Mouse (Mus musculus) T-cell, adult 2 months (primary cell): ENCODE results near the gene Tmem231.
A peak's percentile ranks its signal among the peaks of the same experiment; 100 is the strongest.

Source experiments
- DNase-seq: peaks from one replicate; pipeline ENCODE4 v3.0.0; 2022; ENCODE audit warnings: low spot score

The Tmem231 gene

GRCm38 (mm10) chr8:111933348-111934076 is at the start of gene Tmem231:
TSS of gene Tmem231 (minus strand) at chr8:111933881.
- DNase-seq: peak; percentile 88

GRCm38 (mm10) chr8:111982116-111982515 is 48.4 kb upstream of the Tmem231 start:
- DNase-seq: no peak

- no peak for DNase-seq
Measured at GRCm38 (mm10) chr8:111978147-111978546, 44.5 kb upstream of the Tmem231 start.

- peak; percentile 33 for DNase-seq
Measured at GRCm38 (mm10) chr8:111976326-111976725, 42.6 kb upstream of the Tmem231 start.

- no peak for DNase-seq
Measured at GRCm38 (mm10) chr8:111975706-111976105, 42.0 kb upstream of the Tmem231 start.

GRCm38 (mm10) chr8:111974138-111974537 is 40.5 kb upstream of the Tmem231 start:
- peak; percentile 33 for DNase-seq

GRCm38 (mm10) chr8:111968991-111969390 is 35.3 kb upstream of the Tmem231 start:
- DNase-seq: no peak

- no peak for DNase-seq
Measured at GRCm38 (mm10) chr8:111968541-111968940, 34.9 kb upstream of the Tmem231 start.

GRCm38 (mm10) chr8:111967246-111967870 is 33.7 kb upstream of the Tmem231 start:
- no peak for DNase-seq

- no peak for DNase-seq
Measured at GRCm38 (mm10) chr8:111964849-111965561, 31.3 kb upstream of the Tmem231 start.

- DNase-seq: no peak
Measured at GRCm38 (mm10) chr8:111964351-111964750, 30.7 kb upstream of the Tmem231 start.

- no peak for DNase-seq
Measured at GRCm38 (mm10) chr8:111963546-111963945, 29.9 kb upstream of the Tmem231 start.

GRCm38 (mm10) chr8:111963091-111963490 is 29.4 kb upstream of the Tmem231 start:
- DNase-seq: no peak

- no peak for DNase-seq
Measured at GRCm38 (mm10) chr8:111962589-111962988, 28.9 kb upstream of the Tmem231 start.

- peak; percentile 15 for DNase-seq
Measured at GRCm38 (mm10) chr8:111961330-111961729, 27.6 kb upstream of the Tmem231 start.

GRCm38 (mm10) chr8:111960591-111961321 is 27.1 kb upstream of the Tmem231 start:
- no peak for DNase-seq

- DNase-seq: no peak
Measured at GRCm38 (mm10) chr8:111957231-111957630, 23.6 kb upstream of the Tmem231 start.

- no peak for DNase-seq
Measured at GRCm38 (mm10) chr8:111955879-111956278, 22.2 kb upstream of the Tmem231 start.

GRCm38 (mm10) chr8:111954844-111955594 is 21.3 kb upstream of the Tmem231 start:
- no peak for DNase-seq

GRCm38 (mm10) chr8:111951936-111952335 is 18.3 kb upstream of the Tmem231 start:
- no peak for DNase-seq

- peak; percentile 18 for DNase-seq
Measured at GRCm38 (mm10) chr8:111951317-111951716, 17.6 kb upstream of the Tmem231 start.

- DNase-seq: no peak
Measured at GRCm38 (mm10) chr8:111950846-111951245, 17.2 kb upstream of the Tmem231 start.
